ENCODE assay signal across 16 mouse cellular contexts in the genomic region with DNA sequence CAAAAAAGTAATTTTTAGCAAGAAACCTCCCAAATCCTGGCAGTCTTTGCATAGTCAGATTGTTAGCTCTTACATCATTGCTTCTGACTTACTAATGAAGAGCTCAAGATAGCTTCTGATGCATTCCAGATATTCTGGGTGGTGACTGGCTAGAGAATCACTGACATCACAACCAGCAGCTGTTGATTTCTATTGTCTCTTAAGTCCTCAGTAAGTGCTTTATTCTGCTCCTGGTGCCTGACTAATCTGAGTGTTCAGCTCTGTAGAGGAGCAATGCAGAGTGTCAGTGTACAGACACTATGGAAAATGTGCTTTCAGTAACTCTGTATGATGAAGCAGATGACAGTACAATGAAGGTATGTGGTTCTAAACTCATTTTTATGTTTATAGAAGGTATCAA. TPM values are rescaled to one million over a fixed set of nuclear protein-coding genes. Genes with fewer than 3 reads are reported as not detected.
DNase-seq lines count a peak whose midpoint lies in the region; ATAC-seq and TF ChIP-seq lines count a peak whose summit lies in the region.
"Had no signal": no experiment of that assay in that cellular context is flagged by ENCODE, and none has a peak within 500 bp of the region (broad histone marks: within the 10 kb centered on the region; RNA-seq: fewer than 3 reads in every experiment).

No protein-coding gene starts in this region.

- H3K4me1 ChIP-seq in forebrain, embryonic 13.5 days: 0 out of 2 replicates have a peak, but pooled peaks cover 3% of the 10 kb centered on the region
- peaks cover 6% of the 10 kb centered on the region; the same call in 1 of the 2 replicates for H3K4me1 ChIP-seq in forebrain, embryonic 15.5 days
- no peaks in the 10 kb centered on the region; the same call in 1 of the 2 replicates for H3K4me1 ChIP-seq in cortical plate, adult 2 months (ENCODE audit: control insufficient read depth, insufficient read depth, low read length)
- H3K4me1 ChIP-seq: kidney, embryonic 15.5 days had no signal

- intact Hi-C loops in left cerebral cortex, postnatal 4 days (cut with DNase I): loop anchor here (5.0 to 10.0 kb wide), 2 partner anchors 207 to 309 kb away; no protein-coding TSS in a partner anchor

- peak; percentile 35 to 36 for DNase-seq in left cerebral cortex, adult 18-20 months (ENCODE audit: low spot score in 2 of 2)
- DNase-seq in left cerebral cortex, postnatal 4 days: no peak
- no peak for DNase-seq in urinary bladder, adult 2 months (ENCODE audit: low spot score)
- no peak for DNase-seq in kidney, adult 18-20 months
- DNase-seq: cerebellum, adult 11-12 months; gastrocnemius, postnatal 36 days; spleen, adult 18-20 months had no signal

- ATAC-seq in forebrain, embryonic 13.5 days: 0 out of 2 replicates have a peak, but pooled peaks have one; percentile 16
- no peak for ATAC-seq in forebrain, embryonic 15.5 days (replicated peaks)
- ATAC-seq: activated CD4-positive, CD25-positive, alpha-beta regulatory T cell, adult 4 months had no signal

- no peak overlapping the region for H3K9ac ChIP-seq in forebrain, embryonic 13.5 days
- no peak overlapping the region for H3K9ac ChIP-seq in forebrain, embryonic 15.5 days (replicated peaks)
- H3K9ac ChIP-seq: heart, embryonic 13.5 days; hindbrain, embryonic 14.5 days; kidney, embryonic 15.5 days had no signal

- H3K27ac ChIP-seq in forebrain, embryonic 13.5 days: no peak overlapping the region
- no peak overlapping the region for H3K27ac ChIP-seq in forebrain, embryonic 15.5 days (replicated peaks)
- H3K27ac ChIP-seq in cortical plate, adult 2 months (ENCODE audit: insufficient read depth, low read length): no peak overlapping the region
- H3K27ac ChIP-seq: heart, embryonic 13.5 days; hindbrain, embryonic 14.5 days; kidney, embryonic 15.5 days; macrophage had no signal

- TF ChIP-seq POLR2A in cortical plate, adult 2 months (IDR thresholded peaks at IDR 0.05; ENCODE audit: extremely low read depth, insufficient read depth, low read length): peak; percentile 72
- TF ChIP-seq POLR2A in myocyte (IDR thresholded peaks at IDR 0.05; ENCODE audit: insufficient read length, low read depth): peak; percentile 23

- no peak overlapping the region for H3K4me3 ChIP-seq in forebrain, embryonic 13.5 days
- no peak overlapping the region for H3K4me3 ChIP-seq in forebrain, embryonic 15.5 days
- peak overlapping the region; percentile 58 for H3K4me3 ChIP-seq in cortical plate, adult 2 months (ENCODE audit: insufficient read depth, low read length)
- H3K4me3 ChIP-seq in myocyte: no peak overlapping the region
- H3K4me3 ChIP-seq: heart, embryonic 13.5 days; kidney, embryonic 15.5 days had no signal

- no peak overlapping the region for H3ac ChIP-seq in myocyte (ENCODE audit: control insufficient read depth, insufficient read length)

- TF ChIP-seq CTCF in cortical plate, adult 2 months (IDR thresholded peaks at IDR 0.05; ENCODE audit: extremely low read depth, insufficient read depth, low read length): no peak

- no peaks in the 10 kb centered on the region for H3K27me3 ChIP-seq in forebrain, embryonic 13.5 days
- H3K27me3 ChIP-seq in forebrain, embryonic 15.5 days: no peaks in the 10 kb centered on the region
- H3K27me3 ChIP-seq in myocyte (ENCODE audit: control insufficient read depth, insufficient read depth, insufficient read length): no peaks in the 10 kb centered on the region
- H3K27me3 ChIP-seq: heart, embryonic 13.5 days; kidney, embryonic 15.5 days had no signal

- H3K79me2 ChIP-seq in myocyte (ENCODE audit: control insufficient read depth, insufficient read depth): peaks cover 68% of the 10 kb centered on the region

- no peaks in the 10 kb centered on the region for H3K9me3 ChIP-seq in forebrain, embryonic 13.5 days (replicated peaks)
- H3K9me3 ChIP-seq in forebrain, embryonic 15.5 days: no peaks in the 10 kb centered on the region
- H3K9me3 ChIP-seq: heart, embryonic 13.5 days; kidney, embryonic 15.5 days had no signal

- no peaks in the 10 kb centered on the region for H3K36me3 ChIP-seq in forebrain, embryonic 13.5 days (ENCODE audit: poor library complexity, severe bottlenecking)
- H3K36me3 ChIP-seq in forebrain, embryonic 15.5 days: no peaks in the 10 kb centered on the region
- no peaks in the 10 kb centered on the region for H3K36me3 ChIP-seq in myocyte (ENCODE audit: control insufficient read depth, insufficient read depth)
- H3K36me3 ChIP-seq: heart, embryonic 13.5 days; kidney, embryonic 15.5 days had no signal

- no peak overlapping the region for H3K4me2 ChIP-seq in forebrain, embryonic 13.5 days
- H3K4me2 ChIP-seq in forebrain, embryonic 15.5 days (replicated peaks): no peak overlapping the region
- H3K4me2 ChIP-seq in myocyte (ENCODE audit: low read depth): no peak overlapping the region
- H3K4me2 ChIP-seq: heart, embryonic 13.5 days; hindbrain, embryonic 14.5 days; kidney, embryonic 15.5 days had no signal

TF ChIP-seq in myocyte, 11 proteins besides CTCF, POLR2A, EP300 and RAD21:
- TF ChIP-seq MYOG (IDR thresholded peaks at IDR 0.05; ENCODE audit: control insufficient read depth in 1 of 3, insufficient read depth in 1 of 3, insufficient read length in 2 of 3, low read depth in 2 of 3): peak in 2 of 3 experiments; percentile 11 to 77
- no peak for TF ChIP-seq REST (IDR thresholded peaks at IDR 0.05; ENCODE audit: insufficient read depth, insufficient read length)
- TF ChIP-seq MYOD1 (IDR thresholded peaks at IDR 0.05; ENCODE audit: control insufficient read depth in 1 of 3, insufficient read length in 2 of 3, low read depth in 2 of 3): peak; percentile 34 to 62 (median 44)
- TF ChIP-seq E2F4 (IDR thresholded peaks at IDR 0.05; ENCODE audit: insufficient read depth): no peak
- TF ChIP-seq CEBPB (IDR thresholded peaks at IDR 0.05; ENCODE audit: insufficient read depth, poor library complexity, severe bottlenecking): peak; percentile 37; the same call in 1 of the 2 replicates
- no peak for TF ChIP-seq POLR2AphosphoS2 (IDR thresholded peaks at IDR 0.05; ENCODE audit: insufficient read length, low read depth)
- no peak for TF ChIP-seq MAX (IDR thresholded peaks at IDR 0.05; ENCODE audit: low read depth)

RNA-seq across cellular contexts. Expression of gene R3hdm1, which starts 38.6 kb away (rescaled TPM):
- polyA plus RNA-seq in forebrain, embryonic 13.5 days (2015; fragmentation: Nextera tagmentation; extraction: Ambion mirVana): 109 and 118 TPM in 2 replicates
- 96.8 and 99.4 TPM in 2 replicates for polyA plus RNA-seq in forebrain, embryonic 15.5 days (2015; fragmentation: Nextera tagmentation; extraction: Ambion mirVana)
- total RNA-seq in left cerebral cortex, adult 18-20 months (2021): 100 to 1,000 TPM; 409 to 438 TPM
- total RNA-seq in left cerebral cortex, postnatal 4 days (2021): 100 to 1,000 TPM; 209 to 228 TPM
- polyA plus RNA-seq in cortical plate, adult 2 months (2012; rRNA removed): 454 and 497 TPM in 2 replicates
- polyA plus RNA-seq in myocyte (2012; fragmentation: generic; extraction: Trizol): 32.6 TPM
- 24.0 and 32.6 TPM in 2 replicates for polyA plus RNA-seq in urinary bladder, adult 2 months (2012; rRNA removed)

RNA-seq across cellular contexts. Expression of gene Zranb3, which starts 38.9 kb away (rescaled TPM):
- polyA plus RNA-seq in forebrain, embryonic 13.5 days (2015; fragmentation: Nextera tagmentation; extraction: Ambion mirVana): 7.8 and 8.0 TPM in 2 replicates
- polyA plus RNA-seq in forebrain, embryonic 15.5 days (2015; fragmentation: Nextera tagmentation; extraction: Ambion mirVana): 4.7 and 4.9 TPM in 2 replicates
- 1 to 10 TPM; 6.9 to 7.4 TPM for total RNA-seq in left cerebral cortex, adult 18-20 months (2021)
- 10 to 100 TPM in 1 of 2 experiments, 1 to 10 TPM in 1; 8.4 to 11.0 TPM for total RNA-seq in left cerebral cortex, postnatal 4 days (2021)
- 5.5 and 6.4 TPM in 2 replicates for polyA plus RNA-seq in cortical plate, adult 2 months (2012; rRNA removed)
- polyA plus RNA-seq in myocyte (2012; fragmentation: generic; extraction: Trizol): 1.6 TPM
- polyA plus RNA-seq in urinary bladder, adult 2 months (2012; rRNA removed): 3.4 and 3.8 TPM in 2 replicates

Comparison
In these comparisons a context has a peak if more than half of its experiments do, and no peak if none do; other contexts are left out.
1. DNase-seq: peak in left cerebral cortex, adult 18-20 months (2 of 2); none in left cerebral cortex, postnatal 4 days (single experiment), urinary bladder, adult 2 months (single experiment) and kidney, adult 18-20 months (single experiment).